Mouse (Mus musculus) retina, embryonic 14.5 days (tissue): Measurements from ENCODE around the gene Ramp2.
A peak's percentile ranks its signal among the peaks of the same experiment; 100 is the strongest.

Experiments used
- DNase-seq: peaks from one replicate; pipeline ENCODE4 v3.0.0-alpha.2; 2015; ENCODE audit warnings: low spot score

Ramp2 gene

GRCm38 (mm10) chr11:101245855-101246701 is at the start of gene Ramp2:
Ramp2 (plus strand) TSS chr11:101246028.
- DNase-seq, result peak; percentile 49

DNA sequence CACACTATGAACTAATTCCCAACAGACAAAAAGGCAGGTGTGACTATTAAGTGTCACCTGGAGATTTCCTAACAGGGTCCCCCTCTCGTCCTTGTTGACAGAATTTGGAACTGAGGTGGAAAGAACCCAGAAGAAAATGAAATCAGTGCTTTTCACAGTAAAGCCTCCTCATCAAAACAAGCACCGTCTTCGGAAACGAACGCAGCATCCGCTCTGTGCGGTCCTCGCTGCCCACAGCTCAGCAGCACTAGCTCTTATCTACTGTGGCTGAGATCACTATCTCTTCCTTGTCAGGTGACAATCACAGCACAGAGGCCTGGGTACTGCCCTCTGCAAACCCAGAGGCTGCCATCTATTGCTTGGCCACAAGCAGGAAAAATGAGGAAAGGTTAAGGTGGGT is 49.7 kb upstream of the Ramp2 start:
- DNase-seq, result no peak

GRCm38 (mm10) chr11:101199555-101199954 is 46.3 kb upstream of the Ramp2 start:
- DNase-seq, result no peak

GRCm38 (mm10) chr11:101200986-101201385 is 44.8 kb upstream of the Ramp2 start:
- DNase-seq, result peak; percentile 79

GRCm38 (mm10) chr11:101211970-101212369 is 33.9 kb upstream of the Ramp2 start:
- DNase-seq, result peak; percentile 91

DNA sequence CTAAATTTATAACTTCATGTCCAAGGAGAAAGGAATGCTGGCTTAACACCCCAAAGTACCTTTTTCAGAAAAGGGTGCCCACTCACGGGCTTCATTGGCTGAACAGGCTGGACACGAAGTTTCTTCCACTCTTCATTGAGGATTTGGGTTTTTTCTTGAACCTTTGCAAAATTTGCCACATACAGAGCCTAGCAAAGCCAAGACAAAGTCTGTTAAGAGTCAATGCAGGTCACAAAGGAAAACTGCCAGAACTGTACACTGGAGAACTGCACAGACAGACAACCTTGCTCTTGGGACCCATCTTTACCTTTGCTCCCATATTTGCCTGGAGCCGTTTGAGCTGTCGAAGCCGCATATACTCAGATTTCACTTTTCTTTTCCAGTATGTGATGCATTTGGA is 28.9 kb upstream of the Ramp2 start:
- DNase-seq, result no peak

DNA sequence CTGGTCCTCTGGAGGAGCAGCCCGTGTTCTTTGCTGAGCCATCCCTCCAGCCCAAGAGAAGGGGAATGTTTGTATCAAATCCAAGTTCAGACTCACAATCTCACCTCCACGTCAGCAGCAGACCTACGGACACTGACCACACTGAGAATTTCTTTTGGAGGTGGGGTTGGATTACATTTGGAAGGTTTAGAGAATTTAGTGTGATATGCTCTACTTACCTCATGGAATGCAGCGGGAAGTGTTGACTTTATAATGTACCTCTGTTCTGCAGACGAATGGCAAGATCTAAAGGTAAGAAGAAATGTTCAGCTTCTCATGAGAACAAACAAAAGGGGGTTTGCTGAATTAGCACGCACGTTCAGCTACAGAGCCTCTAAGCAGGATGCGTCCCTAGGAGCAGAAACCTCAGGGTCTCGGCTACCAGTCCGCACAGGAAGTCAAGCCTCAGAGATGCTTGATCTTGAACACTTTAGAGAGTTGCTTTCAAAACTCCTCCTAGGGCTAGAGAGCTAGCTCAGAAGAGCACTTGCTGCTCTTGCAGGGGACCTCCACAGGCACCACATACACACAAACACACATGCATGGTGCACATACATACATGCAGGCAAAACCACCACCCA is 27.3 kb upstream of the Ramp2 start:
- DNase-seq, result no peak

GRCm38 (mm10) chr11:101220853-101221252 is 25.0 kb upstream of the Ramp2 start:
- DNase-seq, result no peak

DNA sequence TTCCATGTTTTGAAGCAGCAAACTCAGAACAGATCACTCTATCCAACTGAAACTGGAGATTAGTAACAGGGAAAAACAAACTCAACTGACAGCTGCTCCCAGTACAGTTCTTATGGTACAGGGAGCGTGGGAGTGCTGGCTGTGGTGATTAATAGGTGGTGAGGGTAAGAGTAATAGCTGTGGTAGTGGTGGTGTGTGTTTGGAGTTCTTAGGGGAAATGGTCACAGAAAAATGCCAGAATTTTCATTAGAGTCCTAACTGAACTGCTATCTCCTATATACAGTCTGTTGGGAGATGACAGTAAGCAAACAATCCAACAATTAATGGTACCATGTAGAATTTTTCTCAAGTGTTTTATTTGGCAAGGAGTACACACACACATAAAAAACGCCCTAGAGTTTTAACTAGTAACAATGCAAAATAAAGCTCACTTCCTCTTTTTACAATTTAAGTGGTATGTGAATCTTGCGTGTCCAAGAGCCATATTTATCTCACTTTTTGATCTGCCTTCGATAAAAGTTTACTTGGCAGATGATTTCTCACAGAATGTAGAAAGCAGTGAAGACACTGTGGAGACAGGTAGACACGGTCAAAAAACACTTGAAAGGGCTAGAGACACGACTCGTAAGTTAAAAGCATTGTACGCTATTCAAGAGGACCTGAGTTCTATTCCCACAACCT is 24.4 kb upstream of the Ramp2 start:
- no peak for DNase-seq

GRCm38 (mm10) chr11:101224337-101224736 is 21.5 kb upstream of the Ramp2 start:
- DNase-seq, result no peak

DNA sequence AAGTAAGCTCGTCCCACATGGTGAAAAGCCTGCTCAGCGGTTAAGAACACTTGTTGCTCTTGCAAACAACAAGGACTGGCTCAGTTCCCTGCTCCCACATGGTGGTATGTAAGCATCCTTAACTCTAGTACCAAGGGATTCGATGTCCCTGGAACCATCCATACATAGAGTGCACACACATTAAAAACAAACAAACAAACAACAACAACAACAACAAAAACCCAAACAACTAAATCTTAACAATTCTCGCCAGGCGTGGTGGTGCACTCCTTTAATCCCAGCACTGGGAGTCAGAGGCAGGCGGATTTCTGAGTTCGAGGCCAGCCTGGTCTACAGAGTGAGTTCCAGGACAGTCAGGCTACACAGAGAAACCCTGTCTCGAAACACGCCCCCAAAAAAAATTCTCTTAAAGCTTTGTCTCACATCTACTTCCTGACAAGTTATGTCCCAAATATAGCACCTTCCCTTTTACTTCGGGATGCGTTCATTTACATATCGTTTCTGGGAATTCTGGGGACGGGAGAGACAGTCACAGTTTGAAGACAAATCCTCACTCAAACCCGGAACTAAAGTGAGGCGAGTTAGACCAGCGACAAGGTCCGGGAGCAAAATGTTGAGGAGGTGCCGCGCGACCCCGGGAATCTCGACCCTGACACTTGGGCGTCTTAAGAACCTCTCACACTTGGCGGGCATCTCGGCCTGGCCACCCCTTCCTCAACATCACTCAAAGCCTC is 20.3 kb upstream of the Ramp2 start:
- DNase-seq, result no peak

- peak; percentile 83 for DNase-seq
These were observed 19.6 kb upstream of the Ramp2 start, which contains the start of gene Ezh1 for GRCm38 (mm10) chr11:101226065-101226701. Ezh1 (minus strand) TSS chr11:101226463.

DNA sequence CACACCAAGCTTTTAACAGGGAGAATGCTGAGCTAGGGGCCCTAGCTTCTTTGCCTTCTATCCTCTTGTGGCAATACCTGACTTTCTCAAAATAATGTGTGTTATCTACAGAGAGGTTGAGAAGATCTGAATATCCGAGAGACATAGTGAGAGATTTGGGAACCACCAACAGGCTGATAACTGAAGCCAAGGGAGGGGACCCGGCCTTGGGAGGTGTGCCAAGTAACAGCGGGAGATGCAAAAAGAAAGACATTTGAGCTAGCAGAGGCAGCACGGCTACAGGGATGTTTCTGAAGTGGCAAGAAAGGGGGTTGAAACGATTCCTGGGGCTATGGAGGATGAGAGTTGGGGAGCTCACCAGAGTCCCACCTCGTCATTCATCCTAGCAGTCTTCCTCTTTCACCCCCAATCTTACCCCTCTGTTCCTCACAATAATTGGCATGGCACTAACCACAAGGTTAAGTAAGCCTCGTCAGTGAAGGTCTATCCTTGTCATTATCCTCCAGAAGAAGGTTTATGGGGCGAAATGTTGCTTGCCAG is 16.4 kb upstream of the Ramp2 start:
- no peak for DNase-seq

DNA sequence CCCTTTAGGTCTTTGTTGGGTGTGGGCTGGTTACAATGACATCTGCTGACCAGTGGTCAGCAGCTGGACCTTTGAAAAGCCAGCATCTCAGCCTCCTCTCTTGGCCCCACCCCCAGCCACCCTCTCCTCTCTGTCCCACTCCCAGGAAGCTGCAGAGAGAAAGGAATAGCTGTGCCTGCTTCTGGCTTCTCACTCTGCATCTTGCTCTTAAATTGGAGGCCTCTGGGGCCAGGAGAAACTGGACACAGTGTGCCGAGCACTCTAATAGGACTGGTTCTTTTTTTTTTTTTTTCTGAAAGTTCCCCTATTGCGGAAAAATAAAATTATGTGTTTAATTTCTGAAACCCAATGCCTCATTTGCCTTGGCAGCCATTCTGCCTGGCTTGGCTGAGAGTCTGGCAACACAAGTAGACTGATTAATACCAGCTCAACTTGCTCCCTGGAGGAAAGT is 15.7 kb upstream of the Ramp2 start:
- DNase-seq, result no peak

DNA sequence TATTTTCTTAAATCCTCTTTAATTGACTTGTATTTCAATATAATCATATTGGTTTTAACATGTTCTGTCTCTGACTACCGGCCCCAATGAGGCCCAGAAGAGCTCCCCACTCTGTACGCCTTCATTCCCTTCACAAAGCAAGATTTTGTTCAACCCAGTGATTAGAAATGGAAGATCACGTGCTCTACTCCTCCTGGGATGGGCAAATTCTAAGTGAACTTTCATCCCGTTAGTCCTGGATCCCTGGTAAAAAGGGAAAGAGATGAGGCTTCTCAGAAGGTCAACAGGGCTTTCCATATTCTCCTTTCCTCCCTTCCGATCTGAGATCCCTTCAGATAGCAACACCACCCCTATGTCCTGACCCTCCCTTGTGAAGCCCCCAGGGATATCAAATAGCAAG is 15.3 kb upstream of the Ramp2 start:
- no peak for DNase-seq

GRCm38 (mm10) chr11:101230991-101231871 is 14.6 kb upstream of the Ramp2 start:
- DNase-seq, result no peak

DNA sequence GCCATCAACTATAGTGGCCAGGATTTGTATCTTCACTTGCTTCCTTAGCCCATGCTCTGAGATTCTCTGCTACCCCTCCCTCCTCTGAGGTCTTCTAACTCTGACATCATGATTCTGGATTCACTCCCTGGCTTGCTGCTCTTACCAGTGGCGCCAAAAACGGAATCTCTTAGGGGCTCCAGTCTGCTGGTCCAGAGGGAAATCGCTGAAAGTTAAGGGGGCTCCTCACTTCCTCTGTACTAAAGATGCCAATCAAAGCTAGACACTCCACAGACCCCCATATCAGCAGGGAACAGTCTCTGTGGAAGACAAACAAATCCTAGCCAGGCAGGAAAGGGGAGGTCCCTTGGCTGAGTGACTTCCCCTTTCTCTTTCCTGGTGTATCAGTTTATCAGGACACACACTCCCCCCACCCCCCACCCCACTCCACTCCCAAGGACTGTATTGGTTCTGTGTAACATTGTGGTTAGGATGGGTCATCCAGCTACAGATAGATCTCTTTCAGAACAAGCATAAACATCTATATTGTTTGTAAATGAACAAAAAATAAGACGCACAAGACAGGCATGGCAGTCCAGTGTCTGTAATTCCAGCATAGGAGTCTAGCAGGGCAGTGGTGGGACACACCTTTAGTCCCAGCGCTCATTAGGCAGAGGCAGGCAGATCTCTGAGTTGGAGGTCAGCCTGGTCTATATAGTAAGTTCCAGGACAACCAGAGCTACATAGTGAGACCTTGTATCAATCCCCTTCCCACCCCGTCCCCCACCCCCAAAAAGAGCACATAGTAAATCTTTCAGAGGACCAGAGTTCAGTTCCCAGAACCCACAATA is 13.6 kb upstream of the Ramp2 start:
- no peak for DNase-seq

GRCm38 (mm10) chr11:101233240-101233639 is 12.6 kb upstream of the Ramp2 start:
- no peak for DNase-seq

DNA sequence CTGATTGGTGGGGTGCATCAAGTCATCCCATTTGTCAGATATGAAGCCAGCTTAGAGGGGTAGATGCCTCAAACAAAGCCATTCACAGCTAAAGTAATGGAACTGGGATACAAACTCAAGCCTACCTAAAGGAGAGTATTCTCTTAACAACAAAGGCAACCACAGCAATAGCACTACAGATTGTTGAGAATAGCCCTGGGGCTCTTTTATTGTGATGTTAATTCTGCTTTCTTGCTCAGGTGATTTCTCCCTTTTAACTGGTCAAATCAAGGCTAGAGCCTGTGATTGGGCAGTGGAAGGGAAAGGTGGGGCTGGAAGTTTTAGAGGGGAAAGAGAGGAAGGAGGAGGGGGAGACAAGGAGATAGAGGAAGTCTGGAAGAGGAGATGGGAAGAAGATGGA is 11.7 kb upstream of the Ramp2 start:
- DNase-seq, result no peak
